ENCODE assay signal across 7 mouse cellular contexts in genomic region chr6:67698952-67699351, GRCm38 (mm10).
DNase-seq lines count a peak whose midpoint lies in the region; ATAC-seq and TF ChIP-seq lines count a peak whose summit lies in the region.
"Not testable (repeated sequence)": the region's sequence is repeated elsewhere in the genome, so short reads cannot be mapped to it uniquely, and the experiment has no call there.

No protein-coding gene starts in this region.

- ATAC-seq in G1E (ENCODE audit: extremely low read depth, insufficient number of reproducible peaks, low FRiP score, poor library complexity, severe bottlenecking); kidney, postnatal 0 days (replicated peaks; ENCODE audit: low FRiP score, low read depth); midbrain, embryonic 14.5 days (ENCODE audit: low FRiP score, low TSS enrichment); stomach, postnatal 0 days (ENCODE audit: low FRiP score, low TSS enrichment): not testable (repeated sequence)

- not testable (repeated sequence) for TF ChIP-seq POLR2A in heart, adult 2 months (IDR thresholded peaks at IDR 0.05; ENCODE audit: insufficient read depth, low read depth, low read length)

- not testable (repeated sequence) for H3K27me3 ChIP-seq in G1E (ENCODE audit: insufficient read depth, low read length); heart, adult 2 months (ENCODE audit: control insufficient read depth, insufficient read depth, low read length); kidney, postnatal 0 days (ENCODE audit: insufficient read depth, low read length); midbrain, embryonic 14.5 days (ENCODE audit: control insufficient read depth, insufficient read depth, low read length); stomach, postnatal 0 days (ENCODE audit: control insufficient read depth, insufficient read depth, low read length)

- H3K36me3 ChIP-seq in G1E (replicated peaks); heart, adult 2 months (ENCODE audit: control insufficient read depth, insufficient read depth, low read length); kidney, postnatal 0 days (ENCODE audit: insufficient read depth, low read length); midbrain, embryonic 14.5 days (ENCODE audit: control insufficient read depth, insufficient read depth, low read length); stomach, postnatal 0 days (ENCODE audit: control insufficient read depth, insufficient read depth, low read length): not testable (repeated sequence)

- not testable (repeated sequence) for H3K9ac ChIP-seq in heart, adult 2 months (ENCODE audit: low read depth, low read length); kidney, postnatal 0 days (ENCODE audit: low read depth, low read length); midbrain, embryonic 14.5 days (replicated peaks; ENCODE audit: low read length); stomach, postnatal 0 days (ENCODE audit: low read length)

- DNase-seq in G1E (ENCODE audit: low spot score); heart, adult 2 months; kidney, postnatal 0 days (ENCODE audit: low spot score); stomach, postnatal 0 days (ENCODE audit: low spot score): not testable (repeated sequence)
- peak; percentile 32 to 37 for DNase-seq in cerebellum, postnatal 10 days
- peak; percentile 5 to 12 for DNase-seq in left cerebral cortex, postnatal 14 days (ENCODE audit: low spot score in 2 of 2)
- DNase-seq in midbrain, embryonic 14.5 days, result peak; percentile 6

- H3K27ac ChIP-seq in heart, adult 2 months; kidney, postnatal 0 days; midbrain, embryonic 14.5 days (replicated peaks; ENCODE audit: low read depth, low read length); stomach, postnatal 0 days (replicated peaks): not testable (repeated sequence)

- H3K79me2 ChIP-seq in heart, adult 2 months (replicated peaks; ENCODE audit: control insufficient read depth, insufficient read depth, low read length), result not testable (repeated sequence)

- intact Hi-C loops in heart, adult 2 months (cut with DNase I); left cerebral cortex, postnatal 14 days (cut with DNase I): not testable (repeated sequence)

- not testable (repeated sequence) for H3K4me3 ChIP-seq in G1E (ENCODE audit: low read depth, low read length); heart, adult 2 months; kidney, postnatal 0 days (replicated peaks; ENCODE audit: low read depth, low read length); midbrain, embryonic 14.5 days (replicated peaks; ENCODE audit: low read depth, low read length); stomach, postnatal 0 days (ENCODE audit: low read depth, low read length)

- 16% methylated on average over 6 of the region's 7 CpGs for WGBS in heart, adult 2 months
- WGBS in kidney, postnatal 0 days, result 19% methylated on average over 5 of the region's 7 CpGs
- WGBS in midbrain, embryonic 14.5 days, result 19% methylated on average over 5 of the region's 7 CpGs
- WGBS in stomach, postnatal 0 days, result 11% methylated on average over 5 of the region's 7 CpGs

- not testable (repeated sequence) for TF ChIP-seq EP300 in heart, adult 2 months (IDR thresholded peaks at IDR 0.05; ENCODE audit: insufficient read depth, low read depth, low read length); stomach, postnatal 0 days (optimal IDR thresholded peaks at IDR 0.05)

- not testable (repeated sequence) for H3K9me3 ChIP-seq in G1E (replicated peaks); kidney, postnatal 0 days (replicated peaks; ENCODE audit: low read length); midbrain, embryonic 14.5 days (ENCODE audit: control insufficient read depth, low read length); stomach, postnatal 0 days (ENCODE audit: control insufficient read depth, low read length)

- H3K4me2 ChIP-seq in kidney, postnatal 0 days (ENCODE audit: low read length); midbrain, embryonic 14.5 days (ENCODE audit: low read length); stomach, postnatal 0 days (replicated peaks; ENCODE audit: low read depth): not testable (repeated sequence)

- not testable (repeated sequence) for H3K4me1 ChIP-seq in G1E (ENCODE audit: insufficient read depth, low read depth, low read length); heart, adult 2 months (ENCODE audit: control insufficient read depth, insufficient read depth, low read length); kidney, postnatal 0 days (replicated peaks; ENCODE audit: insufficient read depth, low read length); midbrain, embryonic 14.5 days (ENCODE audit: control insufficient read depth, insufficient read depth, low read length); stomach, postnatal 0 days (replicated peaks; ENCODE audit: control insufficient read depth, insufficient read depth)

- TF ChIP-seq CTCF in G1E (IDR thresholded peaks at IDR 0.05; ENCODE audit: low read depth, low read length), result 0 out of 2 replicates have a peak, but pooled peaks have one; percentile 4
- peak; percentile 47 for TF ChIP-seq CTCF in heart, adult 2 months (IDR thresholded peaks at IDR 0.05)
- TF ChIP-seq CTCF in kidney, postnatal 0 days (IDR thresholded peaks at IDR 0.05; ENCODE audit: low read depth), result peak; percentile 44
- peak; percentile 52 for TF ChIP-seq CTCF in stomach, postnatal 0 days (IDR thresholded peaks at IDR 0.05; ENCODE audit: low read depth)
